Mouse (Mus musculus): ENCODE results near the gene Zfp319. TPM values are rescaled to one million over a fixed set of nuclear protein-coding genes. Genes with fewer than 3 reads are reported as not detected.

Zfp319 gene
- polyA plus RNA-seq, 1 experiment from 2014 or later: 0.97 TPM

DNA sequence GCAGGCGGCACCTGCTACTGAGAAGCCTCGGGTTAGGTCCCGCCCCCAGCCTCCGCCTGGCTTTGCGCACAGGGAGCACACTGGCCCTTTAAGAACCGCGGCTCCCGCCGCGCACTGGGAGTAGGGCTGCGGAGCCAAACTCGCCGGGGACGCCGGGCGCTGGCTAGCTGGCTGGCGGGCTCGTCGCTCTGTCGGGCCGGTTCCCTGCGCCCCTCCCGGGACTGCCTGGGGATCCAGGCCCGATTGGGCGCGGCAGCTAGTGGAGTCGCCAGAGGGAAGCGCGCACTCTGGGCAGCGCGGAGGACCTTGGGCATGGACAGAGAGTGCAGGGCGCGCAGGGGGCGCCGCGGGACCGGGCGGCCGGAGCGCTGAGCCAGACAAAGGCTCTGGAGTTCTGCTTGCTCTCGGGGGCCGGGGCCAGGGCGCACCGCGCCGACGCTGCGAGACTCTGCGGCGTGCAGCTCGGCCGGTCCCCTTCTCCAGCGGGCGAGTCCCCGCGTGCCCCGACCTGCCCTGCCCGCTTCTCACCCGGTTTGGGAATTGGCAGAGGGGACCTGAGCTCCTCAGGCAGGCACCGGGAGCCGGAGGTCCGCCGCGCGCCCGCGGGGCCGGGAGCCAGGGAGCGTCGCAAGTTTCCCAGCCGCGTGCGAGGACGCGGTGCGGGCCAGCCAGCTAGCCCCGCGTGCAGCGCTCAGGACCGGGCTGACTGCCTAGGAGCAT lies 20.6 kb upstream of the Zfp319 start, which contains the start of gene Mmp15:
Gene Mmp15 (plus strand): TSS at position 118 of the 720 bp plus-strand sequence.
- H3K4me2 ChIP-seq (ENCODE audit: low read depth, low read length): peak within 1 kb of the TSS; percentile 85
- TF ChIP-seq CTCF (IDR thresholded peaks at IDR 0.05; ENCODE audit: low read depth) (no peak), EP300 (IDR thresholded peaks at IDR 0.05; ENCODE audit: low read depth) (no peak)
- H3K9me3 ChIP-seq (ENCODE audit: low read length): no peaks in the 10 kb centered on the region
- H3K4me3 ChIP-seq (ENCODE audit: low read depth, low read length): peak within 1 kb of the TSS; percentile 57
- H3K4me1 ChIP-seq (ENCODE audit: insufficient read depth): peaks cover 11% of the 10 kb centered on the region
- H3K9ac ChIP-seq (replicated peaks): peak within 1 kb of the TSS; percentile 57
- DNase-seq: peak; percentile 58
- H3K27me3 ChIP-seq (ENCODE audit: insufficient read depth, low read length): peaks cover 39% of the 10 kb centered on the region
- WGBS (ENCODE audit: insufficient replicate concordance): 2% methylated on average over 80 of the region's 80 CpGs
- H3K36me3 ChIP-seq (replicated peaks; ENCODE audit: insufficient read depth, low read length): no peaks in the 10 kb centered on the region
- no peak within 1 kb of the TSS for H3K27ac ChIP-seq (ENCODE audit: low read depth)
- ATAC-seq: peak; percentile 63

DNA sequence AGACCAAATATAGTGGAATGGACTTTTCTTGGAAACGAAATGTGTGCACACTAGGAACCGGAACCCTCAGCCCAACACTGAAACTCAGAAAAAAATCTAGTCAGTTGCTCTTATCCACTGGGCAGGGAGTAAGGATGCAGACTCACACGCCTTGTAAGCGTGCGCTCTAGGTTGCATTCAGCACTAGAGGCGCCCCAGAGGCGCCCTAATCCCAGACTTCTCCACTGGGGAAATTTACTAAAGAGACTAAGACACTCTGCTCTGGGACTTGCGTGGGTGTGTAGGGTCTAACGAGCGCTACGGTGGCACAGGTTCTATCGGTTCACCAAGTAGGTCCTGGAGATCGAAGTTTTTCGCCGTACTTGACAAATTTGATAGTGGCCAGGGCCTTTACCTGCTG lies 19.7 kb upstream of the Zfp319 start:
- TF ChIP-seq CTCF (IDR thresholded peaks at IDR 0.05; ENCODE audit: low read depth): peak; percentile 31; the same call in 1 of the 2 replicates
- TF ChIP-seq EP300 (IDR thresholded peaks at IDR 0.05; ENCODE audit: low read depth): no peak
- DNase-seq: no peak
- ATAC-seq: no peak

DNA sequence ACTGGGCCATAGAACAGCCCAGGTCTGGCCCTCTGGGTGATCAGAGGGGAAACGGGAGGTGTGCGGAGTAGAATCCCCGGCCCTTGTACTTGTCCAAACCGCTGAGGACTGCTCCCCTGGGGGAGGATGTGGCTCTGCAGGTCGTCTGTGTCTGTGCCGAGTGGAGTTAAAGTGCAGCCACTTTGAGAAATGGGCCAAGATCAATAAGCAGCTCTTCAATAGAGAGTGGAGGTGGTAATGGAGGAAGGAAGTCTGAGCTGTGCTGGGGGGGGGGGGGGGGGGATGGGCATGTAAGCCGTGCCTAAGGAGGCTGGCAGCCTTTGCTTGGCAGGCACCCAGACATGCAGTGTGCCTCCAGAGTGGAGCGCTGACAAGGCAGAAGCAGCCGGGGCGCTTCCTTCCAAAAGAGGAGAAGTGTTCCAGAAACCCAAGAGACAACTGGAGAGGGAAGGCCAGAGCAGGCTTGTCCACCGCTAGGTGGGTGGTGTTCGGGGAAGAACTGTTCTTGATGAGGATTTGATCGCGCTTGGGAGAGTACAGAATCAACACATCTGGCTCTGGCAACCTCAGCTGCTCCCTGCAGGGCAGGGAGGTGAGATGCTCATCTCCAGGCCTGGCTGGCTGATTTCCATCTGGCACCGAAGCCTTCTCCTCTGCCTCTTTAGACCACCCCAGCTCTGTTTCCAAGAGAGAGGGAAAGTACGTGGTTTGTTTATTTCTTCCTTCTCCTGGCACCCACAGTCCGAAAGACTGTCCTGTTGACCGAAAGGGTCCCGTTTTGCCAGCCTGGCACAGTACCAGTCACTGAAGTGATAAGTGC lies 17.3 kb upstream of the Zfp319 start:
- Histone ChIP-seq H3K27ac (ENCODE audit: low read depth) (no peak overlapping the region), H3K4me2 (ENCODE audit: low read depth, low read length) (no peak overlapping the region), H3K27me3 (ENCODE audit: insufficient read depth, low read length) (peaks cover 32% of the 10 kb centered on the region), H3K9ac (replicated peaks) (no peak overlapping the region), H3K4me1 (ENCODE audit: insufficient read depth) (peaks cover 11% of the 10 kb centered on the region), H3K36me3 (replicated peaks; ENCODE audit: insufficient read depth, low read length) (peaks cover 7% of the 10 kb centered on the region), H3K4me3 (ENCODE audit: low read depth, low read length) (no peak overlapping the region), H3K9me3 (ENCODE audit: low read length) (no peaks in the 10 kb centered on the region)
- DNase-seq (no peak), ATAC-seq (no peak)
- no peak for TF ChIP-seq CTCF (IDR thresholded peaks at IDR 0.05; ENCODE audit: low read depth)
- no peak for TF ChIP-seq EP300 (IDR thresholded peaks at IDR 0.05; ENCODE audit: low read depth)
- WGBS (ENCODE audit: insufficient replicate concordance): 52% methylated on average over 19 of the region's 19 CpGs

More for the DNA sequence above, 19.7 kb upstream of the Zfp319 start:
- H3K9me3 ChIP-seq (ENCODE audit: low read length): no peaks in the 10 kb centered on the region
- H3K4me1 ChIP-seq (ENCODE audit: insufficient read depth): peaks cover 11% of the 10 kb centered on the region
- peaks cover 39% of the 10 kb centered on the region for H3K27me3 ChIP-seq (ENCODE audit: insufficient read depth, low read length)
- H3K4me2 ChIP-seq (ENCODE audit: low read depth, low read length): peak overlapping the region; percentile 85
- no peaks in the 10 kb centered on the region for H3K36me3 ChIP-seq (replicated peaks; ENCODE audit: insufficient read depth, low read length)
- no peak overlapping the region for H3K27ac ChIP-seq (ENCODE audit: low read depth)
- H3K9ac ChIP-seq (replicated peaks): no peak overlapping the region
- peak overlapping the region; percentile 57; the same call in 1 of the 2 replicates for H3K4me3 ChIP-seq (ENCODE audit: low read depth, low read length)
- WGBS (ENCODE audit: insufficient replicate concordance): 5% methylated on average over 15 of the region's 15 CpGs

DNA sequence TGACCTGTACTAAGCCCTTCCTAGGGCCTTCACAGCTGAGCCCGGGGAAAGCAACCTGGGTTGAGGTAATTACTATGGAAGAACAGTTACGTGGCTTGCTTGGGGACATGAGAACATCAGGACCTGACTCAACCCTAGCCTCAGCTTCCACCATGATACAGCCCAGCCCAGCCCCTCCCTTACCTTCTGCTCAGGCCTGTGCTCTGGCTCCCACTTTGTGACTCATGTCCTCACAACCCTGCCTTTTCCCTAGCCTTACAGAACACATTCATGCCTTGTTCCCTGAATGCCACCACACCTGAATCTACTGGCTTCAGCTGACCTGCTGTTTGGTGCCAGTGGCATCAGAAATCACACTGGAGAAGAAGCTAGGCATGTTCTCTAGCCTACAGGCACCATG lies 16.6 kb upstream of the Zfp319 start:
- H3K4me2 ChIP-seq (ENCODE audit: low read depth, low read length): no peak overlapping the region
- 67% methylated on average over 2 of the region's 2 CpGs for WGBS (ENCODE audit: insufficient replicate concordance)

DNA sequence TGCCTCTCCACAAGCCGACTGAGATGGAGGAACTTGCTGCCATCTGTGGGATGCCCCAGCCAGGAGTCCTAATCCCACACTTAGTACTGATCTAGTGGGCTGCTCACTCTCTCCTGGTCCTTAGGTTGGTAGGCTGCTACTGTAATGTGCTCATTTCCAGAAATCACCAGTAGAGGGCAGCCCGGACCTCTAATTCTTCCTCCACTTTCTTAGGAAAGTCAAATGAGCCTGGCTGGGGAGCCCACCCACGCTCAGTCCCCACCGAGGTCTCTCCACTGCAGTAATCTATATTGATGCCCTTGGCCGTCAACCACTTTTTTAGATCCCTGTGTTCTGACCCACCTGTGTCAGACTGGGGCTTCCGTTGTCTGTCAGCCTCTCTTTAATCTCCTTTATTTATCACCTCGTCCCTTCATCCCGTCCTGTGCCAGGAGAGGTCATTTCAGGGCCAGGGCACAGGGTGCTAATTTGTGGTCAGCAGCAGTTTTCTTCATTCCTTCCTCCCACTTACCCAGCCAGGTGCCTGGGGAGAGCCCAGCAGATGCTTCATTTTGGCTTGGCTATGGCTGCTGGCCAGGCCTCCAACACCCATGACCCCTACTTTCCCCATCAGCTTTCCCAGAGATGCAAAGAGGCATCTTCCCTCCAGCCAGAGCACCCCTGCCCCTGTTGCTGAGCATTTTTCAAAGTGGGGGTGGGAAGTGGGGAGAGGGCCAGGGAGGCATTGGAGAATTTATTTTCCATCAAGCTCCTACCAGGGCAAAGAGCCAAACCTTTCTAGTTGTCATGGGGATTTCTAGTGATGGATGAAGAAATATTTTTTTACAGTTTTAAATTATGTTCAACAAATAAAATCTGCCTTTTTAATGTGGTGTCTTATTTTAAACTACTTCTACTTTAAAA lies 15.1 kb upstream of the Zfp319 start:
- peak; percentile 70 for DNase-seq
- peak; percentile 29; the same call in 1 of the 2 replicates for ATAC-seq
- H3K4me2 ChIP-seq (ENCODE audit: low read depth, low read length): no peak overlapping the region
- H3K36me3 ChIP-seq (replicated peaks; ENCODE audit: insufficient read depth, low read length): peaks cover 22% of the 10 kb centered on the region
- no peak overlapping the region for H3K27ac ChIP-seq (ENCODE audit: low read depth)
- H3K4me3 ChIP-seq (ENCODE audit: low read depth, low read length): no peak overlapping the region
- no peak overlapping the region for H3K9ac ChIP-seq (replicated peaks)
- H3K27me3 ChIP-seq (ENCODE audit: insufficient read depth, low read length): peaks cover 11% of the 10 kb centered on the region
- no peaks in the 10 kb centered on the region for H3K9me3 ChIP-seq (ENCODE audit: low read length)
- WGBS (ENCODE audit: insufficient replicate concordance): 48% methylated on average over 8 of the region's 8 CpGs
- H3K4me1 ChIP-seq (ENCODE audit: insufficient read depth): peaks cover 3% of the 10 kb centered on the region
- TF ChIP-seq EP300 (IDR thresholded peaks at IDR 0.05; ENCODE audit: low read depth) (no peak), CTCF (IDR thresholded peaks at IDR 0.05; ENCODE audit: low read depth) (peak; percentile 78)

More for the DNA sequence above, 16.6 kb upstream of the Zfp319 start:
- Histone ChIP-seq H3K27ac (ENCODE audit: low read depth) (no peak overlapping the region), H3K27me3 (ENCODE audit: insufficient read depth, low read length) (peaks cover 25% of the 10 kb centered on the region), H3K4me3 (ENCODE audit: low read depth, low read length) (no peak overlapping the region), H3K9ac (replicated peaks) (no peak overlapping the region), H3K9me3 (ENCODE audit: low read length) (no peaks in the 10 kb centered on the region), H3K4me1 (ENCODE audit: insufficient read depth) (peaks cover 11% of the 10 kb centered on the region), H3K36me3 (replicated peaks; ENCODE audit: insufficient read depth, low read length) (peaks cover 13% of the 10 kb centered on the region)
- DNase-seq (no peak), ATAC-seq (no peak)
- no peak for TF ChIP-seq CTCF (IDR thresholded peaks at IDR 0.05; ENCODE audit: low read depth)
- TF ChIP-seq EP300 (IDR thresholded peaks at IDR 0.05; ENCODE audit: low read depth): no peak
